Mouse (Mus musculus): Measurements from ENCODE around the gene F2.
"Not testable (repeated sequence)": the region's sequence is repeated elsewhere in the genome, so short reads cannot be mapped to it uniquely, and the experiment has no call there.

F2 gene

GRCm38 (mm10) chr2:91646733-91647132 is 10.5 kb upstream of the F2 start:
- peak; percentile 53 to 79 for DNase-seq (ENCODE audit: low spot score in 2 of 2)

DNA sequence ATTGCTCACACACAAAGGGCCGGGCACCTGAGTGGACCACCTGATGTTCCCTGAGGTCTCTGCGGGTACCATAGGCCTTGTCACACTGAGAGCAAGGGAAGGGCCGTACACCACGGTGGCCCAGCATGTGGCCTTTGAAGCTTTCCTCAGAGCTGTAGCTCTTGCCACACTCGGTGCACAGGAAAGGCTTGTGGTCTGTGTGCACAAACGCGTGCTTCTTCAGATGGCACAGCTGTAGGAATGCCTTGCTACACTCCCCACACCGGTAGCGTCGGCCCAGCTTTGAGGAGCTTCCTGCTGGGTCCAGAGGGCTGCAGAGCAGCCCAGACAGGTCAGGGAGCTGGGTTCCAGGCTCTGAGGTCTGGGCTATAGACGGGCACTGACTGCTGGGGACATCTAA is 9.6 kb upstream of the F2 start:
- peak in 1 of 2 experiments; percentile 26 for DNase-seq (ENCODE audit: low spot score in 2 of 2)

GRCm38 (mm10) chr2:91645354-91645753 is 9.1 kb upstream of the F2 start:
- DNase-seq (ENCODE audit: low spot score in 2 of 2): no peak

- DNase-seq (ENCODE audit: low spot score in 2 of 2): no peak
These were observed 7.8 kb upstream of the F2 start for GRCm38 (mm10) chr2:91644021-91644420.

DNA sequence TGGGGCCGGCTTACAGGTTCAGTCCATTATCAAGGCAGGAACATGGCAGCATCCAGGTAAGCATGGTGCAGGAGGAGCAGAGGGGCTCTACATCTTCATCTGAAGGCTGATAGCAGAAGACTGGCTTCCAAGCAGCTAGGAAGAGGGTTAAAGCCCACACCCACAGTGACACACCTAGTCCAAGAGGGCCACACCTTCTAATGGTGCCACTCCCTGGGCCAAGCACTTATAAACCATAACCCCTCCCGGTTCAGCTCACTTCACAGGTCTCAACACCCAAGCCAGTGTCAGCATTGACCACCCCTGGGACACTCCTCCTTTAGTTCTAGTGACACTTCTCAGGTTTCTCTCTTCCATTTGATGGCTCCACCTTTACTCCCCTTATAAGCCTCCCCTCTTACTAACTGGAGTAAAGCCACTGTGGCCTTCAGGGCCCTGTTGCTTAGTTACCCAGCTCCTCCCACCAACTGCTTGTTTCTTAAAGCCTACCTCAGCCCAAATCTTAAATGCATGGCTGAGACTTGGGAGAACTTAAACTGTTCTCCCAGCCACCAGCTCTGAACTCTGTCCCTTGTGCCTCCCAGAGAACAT is 6.7 kb upstream of the F2 start:
- DNase-seq (ENCODE audit: low spot score in 2 of 2): no peak

GRCm38 (mm10) chr2:91638931-91639330 is 2.7 kb upstream of the F2 start:
- DNase-seq (ENCODE audit: low spot score in 2 of 2): no peak

- DNase-seq (ENCODE audit: low spot score in 2 of 2): no peak
These were observed 619 bp upstream of the F2 start for GRCm38 (mm10) chr2:91636727-91637338.

- no peak for DNase-seq (ENCODE audit: low spot score in 2 of 2)
These were observed 728 bp downstream of the F2 start for GRCm38 (mm10) chr2:91635486-91635885.

- DNase-seq (ENCODE audit: low spot score in 2 of 2): peak in 1 of 2 experiments; percentile 34
These were observed 1.4 kb downstream of the F2 start for GRCm38 (mm10) chr2:91634841-91635240.

DNA sequence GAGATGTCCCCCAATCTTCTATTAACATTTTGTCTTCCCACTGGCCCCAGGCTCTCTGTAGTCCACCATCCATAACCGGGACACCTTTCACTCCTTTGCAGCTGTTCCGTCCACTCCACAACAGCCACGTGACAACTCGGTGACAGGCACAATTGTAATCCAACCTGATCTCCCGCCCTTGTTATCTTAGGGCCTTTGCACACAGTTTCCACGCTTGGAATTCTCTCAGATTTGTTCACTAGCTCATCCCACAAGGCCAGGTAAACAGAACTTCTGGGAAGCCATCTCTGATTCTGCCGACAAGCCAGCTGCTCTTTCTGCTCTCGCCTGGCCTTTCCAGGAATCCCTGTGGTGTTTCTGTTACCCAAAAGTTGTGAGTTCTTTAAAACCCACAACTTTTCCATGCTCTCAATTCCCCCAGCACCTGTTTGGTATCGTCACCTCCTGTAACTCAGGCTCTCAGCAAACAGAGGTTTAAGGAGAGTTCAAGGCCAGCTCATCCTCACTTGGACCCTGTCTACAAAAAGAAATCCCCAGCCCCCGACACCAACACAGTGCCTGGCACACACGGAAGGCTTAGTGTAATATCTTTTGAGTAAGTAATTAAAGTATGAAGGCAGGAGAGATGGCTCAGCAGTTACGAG is 2.8 kb downstream of the F2 start:
- no peak for DNase-seq (ENCODE audit: low spot score in 2 of 2)

DNA sequence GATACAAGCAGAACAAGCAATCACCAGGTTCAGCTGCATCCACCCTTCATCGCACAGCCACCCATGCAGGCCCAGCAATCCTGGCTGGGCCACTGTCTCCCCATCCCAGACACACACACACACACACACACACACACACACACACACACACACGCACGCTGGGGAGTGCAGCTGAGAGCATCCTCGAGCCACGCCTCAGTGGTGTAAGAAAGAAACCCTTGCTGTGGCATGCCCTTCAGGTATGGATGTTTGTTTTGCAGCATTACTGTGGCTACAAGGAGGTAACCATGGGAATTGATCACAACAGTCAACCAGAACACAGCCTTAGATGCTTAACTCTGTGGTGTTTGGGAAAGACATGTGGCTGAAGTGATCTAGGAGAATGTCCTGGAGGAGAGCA is 3.9 kb downstream of the F2 start:
- no peak for DNase-seq (ENCODE audit: low spot score in 2 of 2)

DNA sequence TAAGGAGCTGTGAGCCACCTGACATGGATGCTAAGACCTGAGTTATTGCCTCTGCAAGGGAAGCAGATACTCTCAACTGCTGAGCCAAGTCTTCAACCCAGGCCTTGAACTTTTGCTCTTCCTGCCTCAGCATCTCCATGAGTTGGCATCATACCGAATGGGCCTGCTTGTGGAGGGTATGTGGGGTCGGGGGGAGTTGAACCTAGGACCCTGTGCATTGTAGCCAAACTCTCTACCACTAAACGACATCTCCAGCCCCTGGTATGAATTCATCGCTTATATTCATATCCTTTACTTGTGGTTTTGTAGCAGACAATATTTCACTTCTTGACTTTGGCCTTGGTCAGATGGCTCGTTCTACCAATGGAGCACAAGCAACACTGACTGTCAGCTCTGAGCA is 4.4 kb downstream of the F2 start:
- no peak for DNase-seq (ENCODE audit: low spot score in 2 of 2)

- DNase-seq (ENCODE audit: low spot score in 2 of 2): no peak
These were observed 5.8 kb downstream of the F2 start for GRCm38 (mm10) chr2:91630384-91630783.

GRCm38 (mm10) chr2:91629682-91630081 is 6.5 kb downstream of the F2 start:
- DNase-seq (ENCODE audit: low spot score in 2 of 2): no peak

DNA sequence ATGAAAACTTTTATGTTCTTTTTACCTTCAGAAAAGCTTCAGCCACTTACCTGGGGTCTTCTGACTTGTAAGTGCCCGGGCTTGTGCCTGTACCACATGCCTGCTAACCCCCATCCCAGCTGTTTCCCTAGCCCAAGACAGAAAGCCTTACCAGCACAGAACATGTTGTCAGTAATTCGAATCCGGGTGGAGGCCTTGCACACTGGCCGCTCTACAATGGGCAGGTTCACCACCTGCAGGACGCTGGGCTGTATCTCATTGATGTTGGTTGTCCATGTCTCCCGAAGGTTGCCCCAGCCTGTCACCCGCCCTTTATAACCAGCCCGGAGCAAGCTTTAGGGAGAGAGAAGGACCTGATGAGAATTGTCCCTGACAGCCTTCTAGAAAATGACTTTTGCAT is 8.0 kb downstream of the F2 start:
- DNase-seq (ENCODE audit: low spot score in 2 of 2): no peak

DNA sequence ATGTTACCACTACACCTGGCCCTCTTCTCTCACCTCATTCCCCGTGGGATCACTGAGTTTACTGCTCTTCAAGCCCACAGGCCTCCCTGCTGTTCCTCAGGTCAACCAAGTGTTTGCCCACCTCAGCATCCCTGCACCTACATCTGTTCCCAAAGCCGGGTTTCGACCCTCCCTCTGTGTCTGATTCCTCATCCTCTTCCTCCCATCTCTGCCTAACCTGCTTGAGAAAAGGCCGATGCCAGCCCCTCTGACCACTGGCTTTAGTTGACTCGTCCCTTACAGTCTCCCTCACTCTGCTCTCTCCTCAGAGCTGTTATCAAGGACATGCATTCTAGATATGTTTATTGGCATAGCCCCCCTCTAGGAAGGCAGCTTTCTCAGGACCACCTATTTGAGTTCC is 8.7 kb downstream of the F2 start:
- no peak for DNase-seq (ENCODE audit: low spot score in 2 of 2)

GRCm38 (mm10) chr2:91623366-91623765 is 12.8 kb downstream of the F2 start:
- not testable (repeated sequence) for DNase-seq (ENCODE audit: low spot score in 2 of 2)

DNA sequence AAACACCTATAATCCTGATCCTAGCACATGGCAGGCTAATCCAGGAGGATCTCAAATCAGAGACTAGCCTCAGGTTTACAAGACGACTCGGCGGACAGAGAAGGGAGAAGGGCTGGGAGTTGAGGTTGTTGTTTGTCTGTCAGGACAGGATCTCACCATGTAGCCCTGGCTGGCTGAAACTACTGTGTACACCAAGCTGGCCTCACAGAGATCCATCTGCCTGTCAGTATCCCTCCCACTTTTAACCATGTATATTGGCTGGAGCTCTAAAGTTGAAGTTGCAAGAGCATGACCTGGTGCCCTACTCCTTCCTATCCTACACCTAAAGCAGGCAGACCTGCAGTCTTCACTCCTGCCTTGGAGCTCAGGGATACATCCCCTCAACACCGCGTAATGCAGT is 13.9 kb downstream of the F2 start:
- DNase-seq (ENCODE audit: low spot score in 2 of 2): no peak

DNA sequence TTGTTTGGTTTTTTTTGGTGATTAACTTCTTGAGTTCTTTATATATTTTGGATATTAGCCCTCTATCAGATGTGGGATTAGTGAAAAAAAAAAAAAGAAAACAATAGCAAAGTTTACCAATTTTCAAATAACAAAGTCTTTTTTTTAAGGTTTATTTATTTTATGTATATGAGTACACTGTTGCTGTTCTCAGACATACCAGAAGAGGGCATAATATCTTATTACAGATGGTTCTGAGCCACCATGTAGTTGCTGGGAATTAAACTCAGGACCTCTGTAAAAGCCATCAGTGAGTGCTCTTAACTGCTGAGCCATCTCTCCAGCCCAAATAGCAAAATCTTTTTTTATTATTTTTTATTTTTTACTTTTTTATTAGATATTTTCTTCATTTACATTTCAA is 26.8 kb downstream of the F2 start:
- not testable (repeated sequence) for DNase-seq (ENCODE audit: low spot score in 2 of 2)

DNA sequence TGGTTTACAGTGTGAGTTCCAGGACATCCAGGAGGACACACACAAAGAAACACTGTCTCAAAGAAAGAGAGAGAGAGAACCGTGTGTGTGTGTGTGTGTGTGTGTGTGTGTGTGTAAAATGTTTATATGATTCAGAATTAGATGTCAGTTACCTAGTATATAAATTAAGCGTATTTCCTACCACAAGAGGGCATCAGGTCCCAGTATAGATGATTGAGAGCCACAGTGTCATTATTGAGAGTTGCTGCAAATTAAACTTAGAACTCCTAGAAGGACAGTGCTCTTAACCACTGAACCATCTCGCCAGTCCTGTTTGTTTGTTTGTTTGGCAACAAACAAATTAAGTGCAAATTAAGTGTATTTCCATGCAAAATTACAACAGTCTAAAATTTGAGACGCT is 33.8 kb downstream of the F2 start:
- no peak for DNase-seq (ENCODE audit: low spot score in 2 of 2)

DNA sequence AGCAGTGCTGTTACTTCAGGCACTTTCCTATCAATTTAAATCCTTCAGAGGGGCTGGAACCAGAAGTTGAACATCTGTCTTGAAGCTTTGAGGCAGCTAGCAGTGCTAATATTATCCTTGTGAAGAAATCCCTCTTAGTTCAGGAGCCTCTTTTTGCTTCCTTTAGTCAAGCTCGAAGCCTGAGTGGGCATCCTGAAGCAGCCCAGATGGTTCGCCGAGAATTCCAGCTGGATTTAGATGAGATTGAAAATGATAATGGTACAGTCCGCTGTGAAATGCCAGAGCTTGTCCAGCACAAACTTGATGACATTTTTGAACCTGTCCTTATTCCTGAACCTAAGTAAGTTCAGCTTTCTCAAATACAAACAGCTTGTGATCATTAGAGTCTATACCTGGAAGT is 35.7 kb downstream of the F2 start:
- DNase-seq (ENCODE audit: low spot score in 2 of 2): no peak

DNA sequence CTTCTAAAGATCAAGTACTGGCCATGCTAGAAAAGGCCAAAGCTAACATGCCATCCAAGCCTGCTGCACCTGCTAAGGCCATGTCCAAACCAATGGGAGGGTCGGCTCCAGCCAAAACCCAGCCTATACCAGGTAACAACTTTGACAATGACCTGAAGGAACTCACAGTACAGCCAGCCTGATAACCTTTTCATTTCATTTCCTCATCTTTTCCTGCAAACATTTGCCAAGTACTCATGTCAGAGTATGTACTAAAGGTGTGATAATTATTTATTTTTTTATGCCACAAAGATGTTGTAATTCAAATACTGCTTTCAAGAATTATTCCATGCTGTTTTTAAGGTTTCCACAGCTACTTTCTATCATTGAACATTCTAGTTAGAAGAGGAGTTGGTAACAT is 50.0 kb downstream of the F2 start:
- no peak for DNase-seq (ENCODE audit: low spot score in 2 of 2)

DNA sequence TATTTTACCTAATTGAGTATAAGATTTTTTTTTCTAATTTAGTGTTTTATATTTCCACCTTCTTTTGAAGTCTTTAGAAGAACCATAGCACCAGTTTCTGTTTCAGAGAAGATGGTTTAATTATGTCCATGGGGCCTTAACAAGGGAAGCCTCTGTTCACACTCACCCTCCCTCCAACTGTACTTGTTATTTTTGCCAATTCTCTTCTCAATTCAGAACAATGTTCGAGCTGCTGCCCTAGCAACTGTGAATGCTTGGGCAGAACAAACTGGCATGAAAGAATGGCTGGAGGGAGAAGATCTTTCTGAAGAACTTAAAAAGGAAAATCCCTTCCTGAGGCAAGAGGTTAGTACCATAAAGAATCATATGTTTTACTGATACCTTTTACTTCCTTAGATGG is 55.3 kb downstream of the F2 start:
- DNase-seq (ENCODE audit: low spot score in 2 of 2): no peak
